Mouse (Mus musculus): ENCODE data around the gene Cga.

Cga gene

DNA sequence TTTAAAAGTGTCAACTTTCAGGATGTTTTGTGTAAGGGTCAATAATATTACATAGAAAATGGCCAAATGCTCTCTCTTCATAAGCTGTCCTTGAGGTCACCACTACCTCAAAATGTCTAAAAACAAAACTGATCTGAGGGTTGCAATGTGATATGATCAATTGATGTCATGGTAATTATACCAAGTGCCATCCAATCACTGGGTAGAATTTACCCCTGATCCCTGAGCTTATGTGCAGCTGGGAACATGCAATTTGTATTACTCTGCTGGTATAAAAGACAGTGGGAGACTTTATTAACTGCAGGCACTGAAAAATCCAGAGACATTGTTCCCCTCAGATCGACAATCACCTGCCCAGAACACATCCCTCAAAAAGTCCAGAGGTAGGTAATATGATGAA is at the start of gene Cga:
Gene Cga, plus strand, starts transcription at position 301 of the 400 bp plus-strand sequence.
- in situ Hi-C loops (cut with MboI, MseI): no loop called here

DNA sequence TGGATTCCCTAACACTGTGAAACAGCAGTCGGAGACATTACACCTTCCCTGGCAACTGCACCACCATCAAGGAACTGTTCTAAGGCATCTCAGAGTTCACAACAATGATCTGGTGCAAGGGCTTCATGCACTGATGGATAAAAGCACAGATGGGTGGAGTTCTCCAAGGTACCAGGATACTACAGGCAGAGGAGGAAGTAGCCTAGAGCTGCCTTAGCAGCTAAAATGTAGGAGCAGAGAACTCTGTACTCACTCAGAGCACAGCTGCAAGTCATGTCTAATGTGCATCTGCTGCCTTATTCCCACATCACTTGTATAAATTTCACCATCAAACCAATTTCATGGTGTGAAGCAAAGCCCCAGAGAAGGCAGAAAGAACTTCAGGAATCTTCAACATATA is 49.7 kb upstream of the Cga start:
- in situ Hi-C loops (cut with MboI, MseI): no loop called here

DNA sequence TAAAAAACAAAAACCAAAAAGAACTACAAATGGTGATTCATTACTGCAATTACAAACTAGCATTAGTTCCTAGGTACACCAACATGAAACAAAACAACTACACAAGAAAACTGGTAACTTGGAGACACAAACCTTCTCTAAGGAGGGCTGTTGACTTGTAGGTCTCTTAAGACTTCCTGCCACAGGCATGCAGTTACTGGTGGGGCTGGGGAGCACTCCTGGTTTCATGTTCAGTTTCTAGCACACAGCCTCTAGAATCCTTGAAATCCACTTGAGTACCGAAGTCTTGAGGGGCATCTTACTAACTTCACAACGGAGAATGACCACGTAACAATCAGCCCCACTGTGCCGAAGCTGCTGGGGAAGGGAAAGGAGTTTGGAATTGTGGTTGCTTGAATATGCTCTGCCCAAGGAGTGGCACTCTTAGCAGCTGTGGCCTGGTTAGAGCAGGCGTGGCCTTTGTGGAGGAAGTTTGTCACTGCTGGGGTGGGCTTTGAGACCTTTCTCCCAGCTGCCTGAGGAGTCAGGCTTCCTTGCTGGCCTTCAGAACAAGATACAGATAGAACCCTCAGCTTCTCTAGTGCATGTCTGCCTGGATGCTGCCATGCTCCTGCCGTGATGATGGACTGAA is 45.8 kb upstream of the Cga start:
- in situ Hi-C loops (cut with MboI, MseI): no loop called here

DNA sequence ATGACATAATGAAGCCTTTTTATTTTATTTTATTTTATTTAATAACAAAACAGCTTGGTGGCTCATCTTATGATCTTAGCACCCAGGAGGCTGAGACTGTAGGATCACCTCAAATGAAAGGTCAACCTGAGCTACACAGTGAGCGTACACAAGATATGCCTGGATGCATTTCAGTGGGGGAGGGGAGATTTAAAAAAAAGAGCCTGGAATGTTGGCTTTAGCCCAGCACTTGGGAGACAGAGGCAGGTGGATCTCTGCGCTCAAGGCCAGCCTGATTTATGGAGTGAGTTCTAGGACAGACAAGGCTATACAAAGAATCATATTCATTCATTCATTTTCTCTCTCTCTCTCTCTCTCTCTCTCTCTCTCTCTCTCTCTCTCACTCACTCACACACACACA is 43.4 kb upstream of the Cga start:
- in situ Hi-C loops (cut with MboI, MseI): no loop called here

DNA sequence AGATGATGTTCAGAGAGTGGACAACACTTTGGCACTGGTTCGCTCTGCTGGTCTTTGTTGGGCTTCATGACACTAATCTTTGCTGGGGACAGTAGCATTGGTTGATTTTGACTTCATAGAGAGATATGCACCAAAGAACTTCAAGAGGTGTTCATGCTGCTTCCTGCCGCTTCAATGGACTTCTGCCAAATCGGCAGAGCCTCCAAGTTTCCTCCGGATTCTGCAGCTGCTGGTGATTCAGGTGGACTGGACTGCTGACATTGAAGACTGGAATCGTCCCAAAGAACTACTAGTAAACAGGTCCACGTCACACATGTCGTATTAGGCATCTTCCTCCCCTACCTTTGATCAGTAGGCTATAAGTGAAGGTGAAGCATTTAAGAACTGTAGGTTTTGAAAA is 41.5 kb upstream of the Cga start:
- in situ Hi-C loops (cut with MboI, MseI): no loop called here

DNA sequence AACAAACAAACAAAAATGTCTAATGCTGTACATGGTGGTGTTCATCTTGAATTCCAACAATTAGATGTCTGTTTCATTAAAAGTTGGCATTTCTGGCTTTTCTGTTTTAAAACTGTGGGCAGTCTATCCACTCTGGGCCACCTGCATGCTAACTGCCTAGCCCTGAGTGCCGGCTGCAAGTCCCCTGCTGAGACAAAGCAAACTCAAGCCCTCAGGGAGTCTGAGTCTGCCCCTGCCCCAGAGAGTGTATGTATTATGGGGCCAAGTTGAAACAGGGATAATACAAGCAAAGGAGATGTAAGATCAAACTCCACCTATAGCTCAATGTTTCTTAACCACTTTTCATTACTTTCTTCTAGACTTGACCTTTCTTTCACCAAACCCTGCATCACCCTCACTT is 37.6 kb upstream of the Cga start:
- in situ Hi-C loops (cut with MboI, MseI): no loop called here

DNA sequence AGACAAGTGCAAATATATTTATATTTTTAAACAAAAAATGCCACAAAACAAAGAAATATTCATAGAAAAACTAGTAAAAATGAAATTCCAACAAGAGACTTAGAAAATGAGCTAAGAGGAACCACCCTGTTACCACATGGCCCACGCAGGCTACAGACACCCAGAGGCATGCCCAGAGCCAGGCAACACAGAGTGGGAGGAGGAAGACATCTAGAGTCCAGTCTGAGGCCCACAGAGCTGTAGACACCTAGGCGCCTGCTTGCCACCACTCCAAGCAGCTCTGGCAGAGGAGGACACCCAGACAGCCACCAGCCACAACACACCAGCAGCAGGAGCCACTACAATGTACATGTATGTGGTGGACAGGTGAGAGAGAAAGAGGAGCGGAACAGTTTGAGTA is 34.7 kb upstream of the Cga start:
- in situ Hi-C loops (cut with MboI, MseI): no loop called here

DNA sequence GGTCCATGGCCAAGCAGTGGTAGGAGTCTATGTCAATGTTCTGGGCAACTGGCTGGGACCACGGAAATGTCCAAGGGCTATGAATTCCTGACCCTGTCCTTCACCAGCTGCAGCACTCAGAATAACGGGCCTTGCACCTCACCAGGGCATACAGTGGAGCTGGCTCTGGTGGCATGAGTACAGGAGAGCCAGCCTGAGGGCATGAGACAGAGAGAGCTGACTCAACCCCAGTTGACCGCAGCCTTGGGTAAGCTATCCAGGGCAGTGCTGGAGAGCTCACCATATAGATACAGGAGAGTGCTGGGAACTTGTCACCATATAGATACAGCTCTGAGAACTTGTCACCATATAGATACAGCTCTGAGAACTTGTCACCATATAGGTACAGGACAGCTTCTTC is 34.2 kb upstream of the Cga start:
- in situ Hi-C loops (cut with MboI, MseI): no loop called here

DNA sequence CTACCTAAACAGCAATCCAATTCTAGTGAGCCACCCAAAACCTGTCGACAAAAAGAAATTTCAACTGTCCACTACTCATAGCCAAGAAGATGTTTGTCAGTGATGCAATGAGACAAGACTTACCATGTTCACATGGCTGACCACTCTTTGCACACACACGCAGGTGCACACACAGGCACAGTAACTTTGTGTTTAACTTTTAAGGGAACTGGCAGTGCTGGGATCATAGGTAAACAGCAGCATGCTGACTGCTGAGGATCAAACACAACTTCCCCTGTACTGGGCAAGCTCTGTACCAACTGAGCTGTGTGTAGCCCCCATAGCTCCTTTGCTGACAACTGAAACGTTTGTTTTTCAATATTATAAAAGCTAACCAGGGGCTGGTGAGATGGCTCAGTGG is 32.1 kb upstream of the Cga start:
- in situ Hi-C loops (cut with MboI, MseI): no loop called here

DNA sequence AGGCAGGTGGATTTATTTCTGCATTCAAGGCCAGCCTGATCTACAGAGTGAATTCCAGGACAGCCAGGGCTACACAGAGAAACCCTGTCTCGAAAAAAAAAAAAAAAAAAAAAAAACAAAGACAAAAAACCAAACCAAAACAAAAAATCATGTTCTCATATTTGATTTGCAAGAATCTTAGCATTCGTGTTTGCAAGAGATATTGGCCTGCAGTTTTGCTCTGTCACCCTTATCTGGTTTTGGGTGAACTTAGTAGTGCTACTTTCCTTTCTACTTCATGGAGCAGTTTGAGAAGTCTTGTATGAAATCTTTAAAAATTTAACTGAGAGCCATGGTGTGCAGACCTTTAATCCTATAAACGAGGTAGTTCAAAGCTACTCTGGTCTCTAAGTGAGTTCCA is 23.8 kb upstream of the Cga start:
- in situ Hi-C loops (cut with MboI, MseI): no loop called here

DNA sequence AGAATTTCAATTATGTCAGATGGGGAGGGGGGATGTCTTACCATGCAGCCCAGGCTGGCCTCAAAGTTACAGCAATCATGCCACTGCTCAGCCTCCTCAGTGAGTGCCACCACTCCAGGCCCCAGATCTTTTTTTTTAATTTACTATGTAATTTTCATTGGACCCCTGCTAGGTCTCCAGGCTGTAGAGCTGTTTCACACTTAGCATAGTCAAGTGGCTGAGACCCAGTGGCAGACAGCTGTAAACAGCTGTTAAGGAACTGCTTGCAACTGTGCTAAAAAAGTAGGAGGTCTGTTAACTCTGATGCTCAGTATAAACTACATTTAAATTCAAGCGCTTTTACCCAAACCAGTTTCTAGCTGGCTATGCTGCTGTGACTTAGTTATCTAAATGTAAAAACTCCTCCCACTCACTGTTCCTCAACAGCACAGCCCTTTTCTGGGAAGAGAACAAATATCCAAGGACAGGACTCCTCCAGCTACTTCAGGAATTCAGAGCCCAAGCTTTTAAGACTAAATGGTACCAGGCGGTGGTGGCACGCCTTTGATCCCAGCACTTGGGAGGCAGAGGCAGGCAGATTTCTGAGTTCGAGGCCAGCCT is 20.6 kb upstream of the Cga start:
- in situ Hi-C loops (cut with MboI, MseI): no loop called here

DNA sequence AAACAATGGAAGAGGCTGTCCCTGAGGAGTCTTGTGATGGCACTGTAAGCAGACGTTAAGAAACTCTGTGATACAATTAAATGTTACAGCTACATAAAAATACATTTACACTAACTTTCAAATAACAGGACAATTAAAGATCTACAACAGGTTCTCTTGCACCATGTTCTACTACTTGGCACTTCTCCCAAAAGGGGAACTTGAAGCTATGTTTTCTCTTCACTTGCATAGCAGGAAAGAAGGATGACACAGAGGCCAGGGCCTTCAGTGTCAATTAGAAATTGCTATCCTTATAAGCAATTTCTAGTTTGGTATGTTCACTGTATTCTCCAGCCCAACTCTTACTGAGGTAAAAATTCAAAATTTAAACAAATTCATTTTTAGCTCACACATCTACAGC is 19.3 kb upstream of the Cga start:
- in situ Hi-C loops (cut with MboI, MseI): no loop called here

DNA sequence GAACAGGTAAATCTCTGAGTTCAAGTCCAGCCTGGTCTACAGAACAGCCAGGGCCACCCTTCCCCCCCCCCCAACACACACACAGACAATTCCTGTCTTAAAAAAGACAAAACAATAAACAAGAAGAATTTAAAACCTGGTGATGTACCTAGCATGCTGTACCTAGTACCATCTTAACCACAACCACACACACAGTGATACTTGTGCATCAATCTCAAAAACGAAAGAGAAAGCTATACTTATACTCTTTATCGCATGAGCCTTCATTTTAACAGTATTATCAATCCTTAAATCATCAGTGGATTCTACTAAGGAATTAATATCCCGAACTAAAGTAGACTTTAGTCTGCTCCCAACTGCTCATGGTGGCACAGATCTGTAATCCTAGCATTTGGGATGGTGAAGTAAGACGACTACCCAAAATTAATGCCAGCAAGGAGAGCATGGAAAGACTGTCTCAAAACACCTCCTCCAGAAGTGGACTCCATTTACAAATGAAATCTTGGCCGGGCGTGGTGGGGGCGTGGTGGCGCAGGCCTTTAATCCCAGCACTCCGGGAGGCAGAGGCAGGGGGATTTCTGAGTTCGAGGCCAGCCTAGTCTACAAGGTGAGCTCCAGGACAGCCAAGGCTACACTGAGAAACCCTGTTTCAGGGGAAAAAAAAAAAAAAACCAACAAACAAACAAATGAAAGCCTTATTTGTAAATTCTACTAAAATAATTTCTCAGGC is 12.5 kb upstream of the Cga start:
- in situ Hi-C loops (cut with MboI, MseI): no loop called here

DNA sequence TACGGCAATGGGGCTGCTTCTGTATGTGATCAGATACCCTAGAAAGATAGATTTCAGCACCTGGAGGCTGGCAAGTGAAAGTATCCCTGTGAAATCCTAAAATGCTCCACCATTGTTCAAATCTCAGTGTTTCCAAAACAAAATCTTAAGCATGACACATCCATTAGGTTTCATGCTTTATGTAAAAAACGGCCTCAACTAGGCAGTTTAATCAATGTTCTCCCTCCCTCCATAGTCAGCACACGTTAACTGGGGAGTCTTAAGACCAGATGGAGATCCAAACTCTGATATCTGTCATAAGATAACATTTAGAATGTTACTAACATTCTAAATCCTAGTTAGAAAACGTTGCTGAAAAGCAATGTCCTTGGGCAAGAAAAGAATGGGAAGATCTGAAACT is 11.7 kb upstream of the Cga start:
- in situ Hi-C loops (cut with MboI, MseI): no loop called here

DNA sequence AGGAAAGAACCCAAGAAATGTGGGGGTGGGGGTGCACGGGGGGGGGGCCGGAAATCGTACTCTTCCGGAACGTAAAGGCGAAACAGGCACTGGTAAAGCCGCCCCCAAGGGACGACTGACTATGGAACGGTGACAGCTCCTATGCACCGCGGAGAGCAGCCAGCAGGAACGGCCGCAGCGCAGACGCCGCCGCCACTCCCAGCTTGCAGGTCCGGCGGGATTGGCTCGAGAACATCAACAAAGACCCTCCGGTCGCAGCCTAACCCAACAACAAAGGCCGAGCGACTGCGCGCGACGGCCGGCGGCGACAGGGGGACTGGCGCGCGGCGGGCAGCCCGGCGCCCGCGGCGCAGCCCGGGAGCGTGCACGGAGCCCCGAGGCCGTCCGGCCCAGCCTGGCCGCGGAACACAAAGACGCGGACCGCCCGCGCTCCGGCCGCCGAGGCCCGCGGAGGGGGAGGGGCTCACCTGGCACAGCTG is 11.2 kb upstream of the Cga start:
- in situ Hi-C loops (cut with MboI, MseI): no loop called here

DNA sequence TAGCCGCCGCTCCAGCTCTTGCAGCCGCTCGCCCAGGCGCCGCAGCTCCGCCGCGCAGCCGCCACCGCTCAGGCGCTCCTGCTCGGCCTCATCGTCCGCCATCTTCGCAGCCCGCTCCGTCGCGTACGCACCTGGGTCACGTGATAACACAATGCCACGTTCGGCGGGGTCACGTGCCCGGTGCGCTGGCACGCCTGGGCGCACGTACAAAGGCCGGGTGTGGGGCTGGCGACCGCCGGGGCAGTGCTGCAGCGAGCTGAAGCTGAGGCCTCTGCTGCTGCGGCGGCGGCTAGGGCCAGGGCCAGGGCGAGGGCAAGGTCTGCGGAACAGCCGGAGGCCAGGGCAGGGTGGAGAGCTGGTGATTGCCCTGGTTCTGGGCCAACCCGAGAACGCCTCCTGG is 10.8 kb upstream of the Cga start, which contains the start of gene Zfp292:
Gene Zfp292, minus strand, starts transcription at position 143 of the 400 bp plus-strand sequence.
- in situ Hi-C loops (cut with MboI, MseI): no loop called here

DNA sequence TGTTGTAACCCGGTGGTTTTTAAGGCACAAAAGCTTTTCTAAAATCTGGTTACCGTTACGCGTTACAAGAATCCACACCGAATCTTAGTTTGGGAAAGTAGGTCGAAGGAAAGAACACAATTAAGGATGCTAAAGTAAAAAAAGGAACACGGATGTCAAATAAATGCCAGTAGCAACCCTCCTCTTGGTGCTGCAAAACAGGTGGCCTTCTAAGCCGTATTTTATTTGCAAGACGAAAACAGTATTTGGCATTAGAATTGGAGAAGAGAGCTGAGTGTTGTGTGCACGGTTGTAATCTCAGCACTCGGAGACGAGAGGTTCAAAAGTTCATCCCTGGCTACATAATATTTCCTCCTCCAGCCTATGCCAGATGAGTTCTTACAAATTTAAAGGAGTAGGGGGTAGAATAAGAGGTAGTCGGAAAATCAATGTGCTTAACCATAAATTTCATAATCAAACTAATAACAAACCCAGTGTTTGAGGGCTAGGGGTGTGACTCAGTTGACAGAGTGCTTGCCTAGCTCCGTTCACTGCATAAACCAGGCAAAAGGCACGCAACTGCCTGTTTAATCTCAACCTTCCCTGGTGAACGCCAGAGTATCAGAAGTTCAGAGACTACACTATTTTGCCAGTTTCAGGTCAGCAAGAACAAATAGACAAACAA is 10.1 kb upstream of the Cga start:
- in situ Hi-C loops (cut with MboI, MseI): no loop called here

DNA sequence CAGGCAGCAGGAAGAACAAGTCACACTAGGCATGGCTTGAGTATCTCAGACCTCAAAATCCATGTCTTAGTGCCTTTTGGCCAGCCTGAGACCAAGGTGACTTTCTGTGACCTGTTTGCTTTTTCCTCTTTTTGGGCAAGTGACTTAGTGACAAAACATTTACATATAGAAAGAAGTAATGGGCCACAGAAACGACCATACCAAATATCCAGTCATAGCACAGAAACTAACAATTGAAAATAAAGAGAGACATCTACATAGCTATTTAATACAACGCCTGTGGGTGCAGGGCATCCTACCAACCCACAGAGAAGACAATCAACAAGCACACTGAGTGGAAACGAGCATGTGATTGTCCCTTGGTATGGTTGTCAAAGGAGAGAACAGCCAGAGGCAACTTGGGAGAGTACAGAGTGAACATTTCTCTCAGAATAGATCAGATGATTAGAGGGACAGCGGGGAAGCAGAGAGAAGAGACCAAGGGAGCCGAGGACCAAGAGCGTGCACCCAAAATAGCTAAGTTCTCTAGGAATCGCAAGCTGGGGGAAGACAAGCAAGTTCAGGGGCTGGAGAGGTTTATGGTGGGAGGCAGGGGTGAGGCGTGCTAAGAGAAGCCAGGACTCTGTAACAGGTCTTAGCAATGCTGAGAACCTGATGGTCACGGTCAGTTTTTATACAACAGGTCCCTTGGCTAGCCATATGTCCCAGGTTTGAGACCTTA is 7.8 kb upstream of the Cga start:
- in situ Hi-C loops (cut with MboI, MseI): no loop called here

DNA sequence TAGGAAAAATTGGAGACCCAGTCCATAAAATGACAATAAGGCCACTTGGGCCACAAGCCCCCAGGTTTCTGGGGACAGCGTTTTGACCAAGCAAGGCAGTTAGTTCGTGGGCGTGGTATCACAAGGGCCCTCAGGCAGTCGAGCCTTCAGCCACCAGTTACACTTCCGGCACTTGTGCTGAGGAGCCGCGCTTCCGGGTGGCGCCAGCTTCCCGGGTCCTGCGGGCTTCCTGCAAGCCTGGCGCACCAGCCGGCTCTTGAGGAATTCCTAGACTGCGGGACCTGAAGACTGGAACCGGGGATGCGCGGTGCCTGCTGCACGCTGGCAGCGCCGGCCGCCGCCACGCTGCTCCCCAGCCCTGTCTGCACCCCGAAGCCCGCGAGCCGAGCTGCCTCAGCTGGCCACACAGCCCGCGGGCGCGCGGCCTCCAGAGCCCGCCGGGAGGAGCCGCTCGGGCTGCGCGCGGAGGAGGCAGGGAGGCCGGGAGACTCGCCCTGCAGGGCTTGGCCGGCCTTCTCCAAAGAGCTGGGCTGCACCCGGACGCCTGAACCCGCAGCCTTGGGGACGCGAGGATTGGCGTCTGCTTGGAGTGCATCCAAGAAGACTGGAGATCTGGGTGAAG is 7.0 kb upstream of the Cga start:
- in situ Hi-C loops (cut with MboI, MseI): no loop called here

DNA sequence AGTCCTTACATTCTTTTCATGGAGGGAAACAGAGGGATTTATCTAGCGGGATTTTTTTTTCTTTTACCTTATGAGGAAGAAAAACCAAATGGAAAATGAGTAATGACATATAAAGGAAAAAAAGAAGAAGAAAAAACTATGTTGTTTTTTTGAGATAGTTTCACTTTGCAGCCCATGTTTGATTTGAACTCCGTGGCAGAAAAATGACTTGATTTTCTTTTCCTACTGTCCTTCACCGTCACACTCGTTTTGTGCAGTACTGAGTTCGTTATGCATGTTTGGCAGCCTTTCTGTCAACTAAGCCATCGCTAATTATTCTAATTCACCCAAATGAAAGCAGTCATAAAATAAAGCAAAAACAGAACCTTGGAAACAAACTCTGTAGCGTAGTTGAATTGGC is 6.3 kb upstream of the Cga start:
- in situ Hi-C loops (cut with MboI, MseI): no loop called here

DNA sequence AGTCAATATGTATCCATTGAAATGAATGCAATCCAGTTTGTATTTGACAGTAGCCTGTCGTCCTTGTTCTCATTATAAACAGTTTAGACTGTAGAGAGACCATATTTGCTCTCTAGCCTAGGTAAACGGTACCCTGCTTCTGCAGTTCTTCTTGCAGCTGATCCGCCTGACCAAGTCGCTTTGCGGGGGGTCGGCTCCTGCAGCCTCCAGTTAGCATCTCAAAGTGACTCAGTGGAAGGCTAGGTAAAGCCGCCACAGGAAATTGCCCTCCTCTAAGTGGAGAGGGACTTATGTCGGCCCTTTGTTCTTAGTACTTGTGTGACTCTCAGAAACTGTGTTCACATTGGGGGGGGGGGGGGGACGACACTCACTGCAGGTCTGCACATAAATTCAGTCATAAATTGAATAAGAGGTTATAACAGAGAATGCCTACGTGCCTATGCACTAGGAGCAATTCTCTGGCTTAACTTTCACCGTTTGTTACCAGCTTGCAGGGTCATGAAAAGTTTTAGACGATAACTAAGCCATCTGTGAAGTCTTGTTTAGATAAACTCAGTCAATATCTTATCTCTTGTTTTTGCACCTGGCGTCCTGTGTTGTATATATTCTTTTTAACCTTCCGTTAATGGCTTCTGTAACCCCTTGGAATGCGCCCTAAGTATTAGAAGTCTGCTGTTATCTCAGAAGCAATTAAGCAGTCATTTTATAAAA is 4.3 kb upstream of the Cga start:
- in situ Hi-C loops (cut with MboI, MseI): no loop called here
